Comparison of ENCODE assay signal across 17 mouse cellular contexts in the genomic region with DNA sequence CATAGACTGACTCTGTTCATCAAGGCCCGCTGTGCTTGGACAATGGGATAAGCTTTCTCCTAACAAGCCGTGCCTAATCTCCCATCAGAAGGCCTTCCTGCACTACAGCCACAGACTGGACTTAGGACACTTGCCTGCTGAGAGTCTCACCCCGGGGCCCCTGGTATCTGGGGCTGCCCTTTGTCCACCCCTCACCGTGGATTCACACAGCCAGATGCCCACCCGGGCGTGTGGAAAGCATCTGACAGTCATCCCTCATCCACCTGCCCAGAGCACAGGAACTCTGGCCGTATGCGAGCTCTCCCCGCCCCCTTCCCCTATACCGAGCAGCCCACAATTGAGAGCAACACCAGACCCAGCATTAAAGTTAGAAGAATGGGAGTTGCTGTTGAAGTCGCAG. TPM values are rescaled to one million over a fixed set of nuclear protein-coding genes. Genes with fewer than 3 reads are reported as not detected.
"Had no signal": no experiment of that assay in that cellular context is flagged by ENCODE, and none has a peak within 500 bp of the region (broad histone marks: within the 10 kb centered on the region; RNA-seq: fewer than 3 reads in every experiment).

No protein-coding gene starts in this region.

- H3K36me3 ChIP-seq: limb, embryonic 15.5 days; liver, embryonic 12.5 days; stomach, embryonic 15.5 days had no signal

- H3K27me3 ChIP-seq: limb, embryonic 15.5 days; liver, embryonic 12.5 days; stomach, embryonic 15.5 days had no signal

- H3K27ac ChIP-seq: limb, embryonic 15.5 days; liver, embryonic 12.5 days; stomach, embryonic 15.5 days had no signal

- H3K9ac ChIP-seq: limb, embryonic 15.5 days; liver, embryonic 12.5 days; lung, embryonic 14.5 days; stomach, embryonic 15.5 days had no signal

- H3K4me2 ChIP-seq: limb, embryonic 15.5 days; liver, embryonic 12.5 days; lung, embryonic 14.5 days; stomach, embryonic 15.5 days had no signal

- DNase-seq: kidney, adult 2 months; kidney, postnatal 36 days; layer of hippocampus, adult 9-11 months; layer of hippocampus, postnatal 36 days; lung, embryonic 14.5 days; lung, postnatal 10 days; lung, postnatal 4 days; right cerebral cortex, postnatal 14 days; thymus, postnatal 4 days had no signal

- H3K4me3 ChIP-seq: limb, embryonic 15.5 days; liver, embryonic 12.5 days; stomach, embryonic 15.5 days had no signal

- H3K4me1 ChIP-seq: limb, embryonic 15.5 days; liver, embryonic 12.5 days; stomach, embryonic 15.5 days had no signal

- ATAC-seq: intestine, embryonic 16.5 days; liver, embryonic 12.5 days had no signal

- H3K9me3 ChIP-seq: limb, embryonic 15.5 days; liver, embryonic 12.5 days; stomach, embryonic 15.5 days had no signal

RNA-seq across cellular contexts. Expression of a gene that starts 1.0 kb away (rescaled TPM):
- polyA plus RNA-seq: kidney, adult 2 months; kidney, embryonic 16.5 days; limb, embryonic 11.5 days; limb, embryonic 15.5 days; liver, embryonic 12.5 days; liver, embryonic 16.5 days; spleen, adult 2 months had no signal
